Mouse (Mus musculus) cerebellum, adult 9-11 months (tissue): ENCODE data around the gene Cenpb.
"Not testable (repeated sequence)": the region's sequence is repeated elsewhere in the genome, so short reads cannot be mapped to it uniquely, and the experiment has no call there.

Source experiments
- DNase-seq: peaks from one replicate; pipeline ENCODE4 v3.0.0; 2022

Gene Cenpb

DNA sequence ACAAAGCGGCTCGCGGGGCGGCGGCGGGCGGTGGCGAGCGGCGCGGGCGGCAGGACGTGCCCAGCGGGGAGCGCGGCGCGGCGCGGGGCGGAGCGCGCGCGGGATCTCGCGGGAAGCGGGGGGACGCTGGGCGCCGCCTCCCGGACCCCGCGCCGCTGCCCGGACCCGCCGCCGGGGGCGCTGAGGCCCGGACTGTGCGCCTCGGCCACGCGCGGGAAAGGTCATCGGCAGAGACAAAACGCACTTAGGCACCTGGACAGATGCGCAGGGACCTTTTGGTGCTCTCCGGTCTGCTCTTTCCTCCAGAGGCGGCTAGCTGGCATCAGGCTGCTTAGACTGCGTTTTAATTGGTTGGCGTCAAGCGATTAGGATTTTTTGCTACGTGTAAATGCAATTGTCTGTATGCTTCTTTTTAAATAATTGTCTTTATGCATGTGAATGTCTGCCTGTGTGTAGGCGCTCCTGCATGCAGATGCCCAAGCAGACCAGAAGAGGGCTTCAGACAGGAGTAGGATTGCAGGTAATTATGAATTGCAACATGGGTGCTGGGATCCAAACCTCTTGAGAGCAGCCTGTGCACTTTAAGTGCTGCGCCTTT lies at the start of gene Cenpb:
Gene Cenpb (minus strand): TSS at position 78 of the 598 bp plus-strand sequence.
- peak; percentile 88 for DNase-seq

DNA sequence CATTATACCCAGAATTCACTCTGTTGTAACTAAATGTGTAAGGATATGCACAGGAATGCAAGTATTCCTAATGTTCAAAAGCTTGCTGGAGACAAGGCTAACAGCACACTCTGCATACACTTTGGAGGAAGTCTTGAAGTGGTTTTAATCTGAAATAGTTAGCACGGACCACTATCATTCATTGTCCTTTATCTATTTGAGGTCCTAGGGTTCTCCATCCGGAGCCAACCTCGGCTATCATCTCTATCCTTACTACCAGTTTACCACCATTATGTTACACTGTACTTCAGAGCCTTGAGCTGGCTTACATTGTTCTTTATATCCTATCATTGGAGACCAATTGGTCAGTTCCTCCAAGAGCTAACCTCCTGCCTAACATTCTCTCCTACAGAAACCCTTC lies 47.4 kb upstream of the Cenpb start:
- DNase-seq = no peak

DNA sequence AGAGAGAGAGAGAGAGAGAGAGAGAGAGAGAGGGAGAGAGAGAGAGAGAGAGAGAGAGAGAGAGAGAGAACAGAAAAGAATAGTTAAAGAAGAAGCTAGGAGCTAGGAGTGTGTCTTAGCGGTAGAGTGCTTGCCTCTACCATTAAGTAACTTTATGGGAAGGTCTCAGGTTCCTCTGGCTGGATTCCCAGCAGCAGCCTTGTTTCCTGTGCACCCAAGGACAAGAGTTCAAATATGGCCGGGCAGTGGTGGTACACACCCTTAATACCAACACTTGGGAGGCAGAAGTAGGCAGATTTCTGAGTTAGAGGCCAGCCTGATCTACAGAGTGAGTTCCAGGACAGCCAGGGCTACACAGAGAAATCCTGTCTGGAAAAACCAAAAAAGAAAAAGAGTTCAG lies 46.8 kb upstream of the Cenpb start:
- not testable (repeated sequence) for DNase-seq

DNA sequence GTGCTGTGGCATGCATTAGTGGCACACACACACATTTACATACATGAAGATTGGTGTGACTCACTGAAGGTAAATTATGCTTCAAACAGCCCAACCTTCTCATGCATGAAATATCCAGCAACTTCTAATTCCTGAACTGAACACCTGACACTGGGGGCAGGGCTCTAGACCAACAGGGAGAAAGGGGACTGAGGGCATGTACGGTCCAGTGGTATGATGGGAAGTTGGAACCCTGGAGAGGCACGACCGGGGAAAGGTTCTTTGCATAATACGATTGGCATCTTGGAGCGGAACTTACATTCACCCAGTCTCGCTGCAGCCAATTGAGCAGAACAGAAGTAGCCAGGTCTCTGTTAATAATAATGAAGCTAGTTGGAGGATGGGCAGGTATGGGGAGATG lies 45.3 kb upstream of the Cenpb start:
- no peak for DNase-seq

DNA sequence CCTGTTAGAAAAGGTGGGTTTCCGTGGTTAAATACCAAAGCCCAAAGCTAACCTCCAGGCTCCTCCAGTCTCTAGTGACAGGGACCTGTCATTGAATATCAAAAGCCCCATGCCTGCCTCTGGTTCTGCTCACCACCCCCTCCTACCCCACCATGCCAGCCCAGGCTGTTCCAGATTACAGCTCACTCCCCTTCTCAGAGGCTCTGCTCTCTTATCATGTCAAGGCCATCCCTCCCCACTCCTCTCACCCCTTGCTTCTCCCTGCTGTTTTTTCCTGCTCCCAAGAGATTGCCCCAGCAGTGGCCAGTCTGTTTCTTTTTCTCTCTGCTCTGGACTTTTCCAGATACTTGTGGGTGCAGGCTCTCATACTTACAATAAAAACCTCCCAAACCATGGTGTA lies 43.7 kb upstream of the Cenpb start:
- no peak for DNase-seq

DNA sequence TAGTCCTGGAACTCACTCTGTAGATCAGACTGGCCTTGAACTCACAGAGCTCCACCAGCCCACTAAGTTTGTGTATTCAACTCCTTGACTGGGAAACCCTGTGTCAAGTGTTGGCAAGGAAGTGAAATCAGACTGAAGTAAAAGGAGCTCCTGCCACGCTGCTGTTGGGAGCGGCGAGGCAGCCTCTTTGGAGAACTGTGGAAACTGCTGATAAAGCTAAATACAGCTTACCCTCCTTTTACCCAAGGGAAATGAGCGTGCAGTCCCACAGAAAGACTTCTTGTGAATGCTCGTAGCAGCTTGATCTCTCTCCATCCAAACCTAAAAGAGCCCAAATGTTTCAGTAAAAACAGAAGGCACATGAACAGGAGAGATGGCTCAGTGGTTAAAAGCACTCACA lies 42.7 kb upstream of the Cenpb start:
- DNase-seq = no peak

DNA sequence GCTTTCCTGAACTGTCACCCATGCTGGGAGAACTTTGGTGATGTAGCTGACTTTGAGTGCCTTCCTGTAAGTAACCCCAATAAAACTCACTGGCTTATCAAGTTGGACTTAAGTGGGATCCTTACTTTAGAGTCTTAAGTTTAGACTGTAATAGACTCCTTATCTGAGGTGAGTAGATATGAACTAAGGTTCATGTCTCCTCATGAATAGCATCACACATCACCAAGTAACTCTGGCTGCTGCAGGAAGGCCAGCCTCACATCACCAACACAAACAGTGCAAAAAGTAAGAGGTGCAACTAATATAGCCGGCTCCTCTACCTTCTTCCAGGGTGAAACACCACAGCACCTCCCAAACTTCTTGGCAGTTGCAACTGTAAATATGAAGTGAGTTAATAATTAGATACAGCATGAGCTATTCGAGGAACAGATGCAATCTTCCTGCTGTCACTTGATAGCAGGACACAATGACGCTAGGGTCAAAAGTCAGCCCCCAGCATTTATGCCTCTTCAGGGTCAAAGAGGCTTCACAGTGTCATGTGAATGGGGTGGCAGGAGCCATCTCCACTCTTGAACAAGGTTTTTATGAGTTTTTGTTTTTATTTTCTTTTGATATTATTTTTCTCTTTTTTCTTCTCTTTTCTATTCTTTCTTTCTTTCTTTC lies 42.1 kb upstream of the Cenpb start:
- DNase-seq = no peak

DNA sequence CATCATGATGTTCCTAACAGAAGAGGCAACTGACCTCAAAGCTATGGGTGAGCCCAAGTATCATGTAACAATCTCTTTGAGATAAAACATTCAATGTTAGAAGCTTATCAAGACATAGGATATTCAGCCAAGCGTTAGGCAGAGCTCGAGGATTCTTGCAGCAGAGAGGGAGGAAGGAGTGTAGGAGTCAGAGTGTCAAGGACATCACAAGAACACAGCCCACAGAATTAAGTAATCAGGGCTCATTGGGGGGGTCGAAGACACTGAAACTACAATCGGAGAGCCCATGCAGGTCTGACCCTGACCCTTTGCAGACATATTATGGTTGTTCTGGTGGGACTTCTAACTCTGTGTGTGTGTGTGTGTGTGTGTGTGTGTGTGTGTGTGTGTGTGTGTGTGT lies 40.2 kb upstream of the Cenpb start:
- DNase-seq = no peak

DNA sequence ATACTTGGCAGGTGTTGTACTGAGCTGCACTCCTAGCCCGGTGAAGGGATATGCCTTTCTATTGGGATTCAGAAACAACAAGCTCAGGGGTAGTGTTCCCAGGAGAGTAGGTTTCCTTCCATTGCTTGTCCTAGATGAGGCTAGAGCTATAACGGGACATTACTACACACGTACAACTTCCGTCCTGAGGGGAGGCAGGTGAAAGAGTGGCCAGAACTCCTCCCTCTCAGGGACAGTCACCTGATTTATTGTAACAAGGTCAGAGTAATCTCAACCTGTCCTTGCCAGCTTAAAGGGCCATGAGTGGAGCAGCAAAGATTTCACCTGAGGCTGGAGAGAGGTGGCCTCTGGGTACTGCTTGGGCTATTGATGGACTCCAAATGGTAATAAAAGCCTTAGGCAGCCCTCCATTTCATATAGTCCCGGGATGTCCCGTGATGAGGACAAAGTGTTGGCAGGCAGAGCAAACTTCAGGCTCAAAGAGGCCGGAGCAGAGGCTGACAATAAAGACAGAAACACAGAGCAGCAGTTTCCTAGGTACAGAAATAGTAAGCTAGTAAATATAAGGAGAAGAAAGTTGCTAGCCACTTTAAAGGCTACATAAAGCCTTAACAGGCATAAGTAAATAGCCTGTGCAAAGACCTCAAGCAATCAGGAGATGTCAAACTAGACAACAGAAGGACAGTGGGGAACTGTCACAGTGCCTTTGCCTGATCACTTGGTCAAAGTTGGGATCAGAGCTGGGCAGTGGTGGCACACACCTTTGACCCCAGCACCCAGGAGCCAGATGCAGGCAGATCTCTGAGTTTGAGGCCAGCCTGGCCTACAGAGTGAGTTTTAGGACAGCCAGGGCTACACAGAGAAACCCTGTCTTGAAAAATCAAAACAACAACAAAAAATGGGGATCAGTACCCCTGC lies 36.3 kb upstream of the Cenpb start:
- DNase-seq = no peak

DNA sequence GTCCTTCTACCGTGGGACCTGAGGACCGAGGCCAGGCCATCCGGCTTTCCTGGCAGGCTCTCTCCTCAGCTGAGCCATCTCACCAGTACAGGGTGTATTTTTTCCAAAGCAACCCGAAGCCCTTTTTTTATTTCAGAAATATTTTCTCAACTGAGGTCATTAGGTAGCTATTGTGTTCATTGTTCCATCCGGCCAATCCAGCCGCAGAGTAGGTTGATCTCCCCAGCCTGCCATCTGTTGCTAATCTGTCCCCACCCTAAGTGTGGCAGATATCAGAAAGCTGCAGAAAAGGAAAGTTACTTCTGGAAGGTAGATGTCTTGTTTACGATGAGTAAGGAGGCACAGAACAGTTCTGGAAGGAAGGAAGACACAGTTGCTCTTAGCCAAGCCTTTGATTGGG lies 33.9 kb upstream of the Cenpb start:
- DNase-seq = no peak

DNA sequence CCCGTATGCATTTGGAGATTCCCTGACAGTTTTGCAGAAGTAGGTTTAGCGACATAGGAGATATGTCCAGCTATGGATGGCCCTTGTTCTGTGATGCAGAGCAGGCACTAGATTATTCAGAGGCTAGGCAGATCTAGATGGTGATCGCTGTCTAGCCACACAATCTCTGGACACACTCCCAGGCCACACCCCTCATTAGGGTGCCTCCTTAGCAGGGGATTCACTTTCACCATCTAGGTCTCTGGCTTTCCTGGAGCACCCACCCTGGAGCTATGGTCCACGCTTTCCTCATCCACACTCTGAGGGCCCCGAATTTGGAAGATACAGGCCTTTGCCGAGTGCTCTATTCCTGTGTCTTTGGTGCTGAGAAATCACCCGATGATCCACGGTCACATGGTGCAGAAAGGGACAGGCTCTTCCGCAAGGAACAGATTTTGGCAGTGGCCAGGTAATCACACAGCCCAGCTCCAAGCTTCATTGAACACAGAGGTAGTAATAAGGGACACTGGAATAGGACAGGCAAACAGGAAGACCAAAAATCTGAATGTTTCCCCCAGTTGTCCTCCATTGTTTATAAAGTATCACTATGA lies 31.3 kb upstream of the Cenpb start:
- DNase-seq = peak; percentile 66

DNA sequence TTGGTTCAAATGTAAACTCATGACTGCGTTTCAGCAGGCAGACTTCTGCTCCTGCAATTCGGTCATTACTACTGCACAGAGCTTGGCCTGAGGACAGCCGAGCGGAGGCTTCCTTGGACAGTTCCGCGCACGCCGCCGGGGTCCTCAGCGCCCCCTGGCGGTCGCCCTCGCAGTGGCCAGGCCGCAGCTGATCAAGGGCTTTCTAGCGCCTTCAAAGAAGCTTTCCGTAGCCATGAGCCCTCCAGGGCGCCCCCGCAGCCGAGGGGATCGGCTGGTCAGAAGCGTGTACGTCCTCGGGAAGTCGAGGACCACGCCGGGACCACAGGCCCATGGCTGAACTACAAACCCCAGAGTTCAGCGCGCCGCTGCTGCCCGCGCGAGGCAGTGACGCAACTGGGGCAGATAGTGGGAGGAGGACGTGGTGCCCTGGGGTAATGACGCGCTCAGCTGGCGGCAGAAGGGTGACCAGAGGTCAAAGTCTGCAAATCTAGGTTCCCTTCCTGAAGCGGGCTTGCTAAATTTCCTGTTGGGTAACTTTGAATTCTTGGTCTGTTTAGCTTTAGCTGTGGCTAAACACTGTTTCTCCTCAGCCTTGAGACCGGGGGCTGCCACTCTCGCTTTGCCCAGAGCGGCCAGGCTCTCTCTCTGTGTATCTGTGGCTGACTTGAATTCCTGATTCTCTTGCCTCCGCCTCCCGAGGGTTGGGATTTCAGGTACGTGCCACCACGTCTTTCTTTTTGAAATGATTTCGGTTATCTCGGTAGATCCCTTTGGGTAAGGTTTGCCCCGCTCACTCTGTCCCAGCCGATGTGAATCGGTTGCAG lies 30.3 kb upstream of the Cenpb start:
- DNase-seq = peak; percentile 96

DNA sequence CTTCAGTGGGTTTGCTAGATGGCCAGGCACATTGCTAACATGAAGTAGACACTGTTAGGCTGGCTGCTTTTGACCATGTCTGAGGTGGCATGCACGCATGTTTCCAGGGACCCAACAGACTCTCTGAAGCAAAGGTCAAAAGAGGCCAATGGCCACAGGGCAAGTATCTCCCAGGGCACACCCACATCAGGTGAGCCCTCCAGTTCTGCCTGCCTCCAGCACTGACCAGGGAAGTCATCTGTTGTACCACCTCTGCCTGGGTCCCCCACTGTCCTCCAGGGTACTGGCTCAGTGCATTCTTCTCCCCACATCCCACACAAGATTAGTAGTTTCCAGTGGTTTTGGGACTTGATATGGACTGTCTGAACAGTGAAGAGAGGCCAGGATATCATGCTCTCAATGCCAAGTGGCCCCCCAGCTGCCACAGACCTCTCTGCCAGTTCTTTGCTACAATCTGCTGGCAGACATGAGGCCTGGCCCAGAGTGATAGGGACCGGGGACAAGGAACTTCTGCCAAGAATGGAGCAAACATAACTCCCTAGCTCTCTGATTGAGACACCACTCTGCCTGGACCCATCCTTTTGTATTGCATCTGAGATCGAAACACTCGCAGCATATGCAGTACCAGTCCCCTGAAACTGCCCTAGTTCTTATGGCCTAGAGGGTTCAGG lies 29.4 kb upstream of the Cenpb start:
- DNase-seq = peak; percentile 68

DNA sequence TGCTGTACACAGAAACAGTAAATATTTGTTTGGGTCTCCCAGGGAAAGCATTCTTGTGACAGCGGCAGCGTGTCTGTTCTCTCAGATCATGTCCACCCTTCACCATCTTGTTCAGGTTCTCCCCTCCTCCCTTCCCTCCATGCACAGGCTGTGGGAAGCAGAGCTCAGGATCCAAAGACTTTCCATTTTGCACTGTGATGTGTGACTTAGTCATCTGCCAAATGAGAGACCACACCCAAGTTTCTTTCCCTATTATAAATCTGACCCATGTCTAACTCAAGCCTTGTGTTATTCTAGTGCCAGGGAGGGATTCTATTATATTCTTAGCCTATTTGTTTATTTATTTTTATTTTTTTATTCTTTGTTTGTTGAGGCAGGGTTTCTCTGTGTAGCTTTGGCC lies 28.5 kb upstream of the Cenpb start:
- no peak for DNase-seq

DNA sequence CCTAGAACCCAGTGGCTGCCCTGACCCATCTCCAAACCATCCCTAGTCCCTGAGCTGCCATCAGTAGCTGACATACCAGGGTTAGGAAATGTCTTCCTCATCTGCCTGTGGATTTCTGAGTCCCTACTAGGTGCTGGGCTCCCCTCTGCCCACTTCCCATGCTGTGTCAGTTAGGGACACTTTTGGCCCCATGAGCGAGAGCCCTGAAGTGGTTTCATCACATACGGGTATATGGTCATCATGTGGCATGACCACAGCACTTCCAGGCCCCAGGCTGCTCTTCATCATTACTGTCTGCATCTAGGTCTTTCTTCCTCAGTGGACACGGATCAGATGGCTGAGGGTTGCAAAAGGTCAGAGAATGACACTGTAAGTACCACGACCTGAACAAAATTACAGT lies 26.9 kb upstream of the Cenpb start, which contains the start of gene Ap5s1:
Gene Ap5s1 (plus strand): TSS at position 301 of the 400 bp plus-strand sequence.
- no peak for DNase-seq

DNA sequence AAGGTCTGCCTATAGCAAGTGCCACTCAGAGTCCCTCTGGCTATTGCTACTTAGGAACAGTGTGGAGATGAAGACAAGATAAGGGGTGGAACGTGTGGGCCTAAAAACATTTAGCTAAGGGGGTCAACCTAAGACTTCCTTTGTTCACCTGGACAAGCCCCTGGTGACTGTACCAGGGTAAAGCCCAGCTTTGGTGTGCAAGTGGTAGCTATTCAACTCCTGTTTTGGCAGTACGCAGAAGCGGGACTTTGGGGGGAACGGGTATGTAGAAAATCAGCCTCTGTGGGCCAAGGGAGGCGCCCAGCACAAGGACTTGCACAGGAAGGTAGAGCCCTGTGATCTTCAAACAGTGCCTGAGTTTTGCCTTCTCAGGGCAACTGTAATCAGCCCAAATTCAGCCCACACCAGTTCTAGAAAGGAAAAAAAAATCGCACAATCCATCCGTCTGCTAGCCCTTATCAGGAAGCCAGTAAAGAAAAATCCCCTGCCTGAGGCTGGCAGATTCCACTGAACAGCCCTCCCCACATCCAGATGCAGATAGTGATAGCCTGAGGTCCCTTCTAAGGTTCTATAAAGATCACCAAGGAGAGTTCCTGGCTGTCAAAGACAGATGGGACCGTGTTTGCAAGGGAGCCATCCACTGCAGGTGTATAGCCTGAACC lies 25.8 kb upstream of the Cenpb start:
- no peak for DNase-seq

DNA sequence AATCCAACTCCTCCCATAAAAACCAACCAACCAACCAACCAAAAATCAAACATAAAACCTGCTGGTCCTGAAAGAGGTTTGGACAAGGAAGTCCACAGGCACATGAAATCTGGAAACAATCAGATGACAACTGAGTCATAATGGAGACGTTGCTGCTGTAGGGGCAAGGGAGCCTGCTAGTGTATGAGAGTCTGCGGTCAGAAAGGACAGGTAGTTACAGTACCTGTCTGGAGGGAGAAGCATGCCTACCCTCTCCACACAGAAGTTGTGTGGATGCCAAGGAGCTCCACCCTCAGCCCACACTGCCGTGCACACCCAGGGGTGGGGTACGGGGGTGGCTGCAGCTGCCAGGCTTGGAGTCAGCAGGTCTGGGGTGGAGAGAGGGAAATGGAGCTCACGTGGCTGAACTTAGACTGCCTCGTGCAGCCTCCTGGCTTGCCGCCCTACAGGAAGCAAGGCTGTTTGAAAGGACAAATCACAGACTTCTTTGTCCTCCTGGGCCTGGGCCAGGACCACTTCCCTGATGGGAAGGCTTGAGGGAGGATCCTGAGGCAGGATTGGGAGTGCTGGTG lies 24.6 kb upstream of the Cenpb start:
- peak; percentile 48 for DNase-seq

DNA sequence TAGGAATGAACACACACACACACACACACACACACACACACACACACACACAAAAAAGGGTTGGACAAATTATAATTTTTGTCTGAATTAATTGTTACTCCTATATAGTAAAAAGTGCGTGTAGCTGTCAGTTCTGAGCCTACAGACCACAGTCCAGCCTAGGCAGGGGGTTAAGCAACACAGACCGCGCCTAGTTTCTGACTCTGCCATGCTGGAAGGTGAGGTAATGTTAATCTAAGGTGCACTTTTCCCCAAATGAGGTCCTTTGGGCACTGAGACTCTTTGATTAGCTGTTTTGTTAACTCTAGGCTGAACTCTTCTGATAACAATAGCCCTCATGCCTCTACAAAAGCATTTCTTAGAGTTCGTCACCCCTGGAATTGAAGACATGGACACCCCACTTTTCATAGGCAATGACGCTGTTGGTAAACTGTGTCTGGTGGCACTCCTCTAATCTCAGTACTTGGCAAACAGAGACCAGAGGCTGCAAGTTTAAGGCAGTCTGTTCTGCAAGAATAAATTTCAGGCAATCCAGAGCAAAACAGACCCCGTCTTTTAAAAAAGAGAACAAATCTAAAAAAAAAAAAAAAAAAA lies 24.0 kb upstream of the Cenpb start:
- DNase-seq = no peak

DNA sequence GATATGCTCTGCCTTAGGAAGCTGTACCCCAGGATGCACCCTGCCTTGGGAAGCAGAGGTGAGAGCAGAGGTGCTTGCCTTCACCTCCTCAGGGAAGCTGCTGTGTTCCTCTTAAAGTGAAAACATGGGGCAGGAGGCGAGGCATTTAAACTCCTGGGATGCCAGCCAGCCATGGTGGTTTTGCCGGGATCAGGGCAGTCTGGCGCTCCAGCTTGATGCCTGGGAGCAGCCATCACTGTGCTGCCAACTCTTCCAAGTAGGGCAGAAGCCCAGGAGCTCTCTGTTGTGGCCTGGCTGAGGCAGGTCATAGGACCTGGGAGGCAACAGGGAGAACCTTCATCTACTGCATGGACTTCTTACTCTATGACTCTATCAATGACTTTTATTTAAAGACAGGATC lies 21.4 kb upstream of the Cenpb start:
- peak; percentile 54 for DNase-seq

DNA sequence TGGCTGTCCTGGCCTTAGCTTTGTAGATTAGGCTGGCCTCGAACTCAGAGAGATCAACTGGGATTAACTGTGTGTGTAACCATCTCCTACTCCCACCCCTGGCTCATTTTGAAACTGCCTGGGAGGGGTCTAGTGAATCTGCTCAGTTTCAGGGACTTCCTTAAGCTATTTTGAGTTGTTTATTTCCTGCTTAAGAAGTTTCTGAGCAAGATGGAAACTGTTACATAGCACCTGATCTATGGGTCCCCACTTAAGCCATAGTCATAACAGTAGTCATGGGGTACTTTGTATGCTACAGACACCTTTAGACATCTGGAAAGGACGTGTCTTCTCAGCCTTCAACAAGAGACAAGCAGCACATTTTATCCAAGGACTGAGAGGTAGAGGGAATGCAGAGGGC lies 20.8 kb upstream of the Cenpb start:
- no peak for DNase-seq
